Mouse (Mus musculus) bone marrow macrophage, adult 2 months (primary cell): Measurements from ENCODE around the gene Uckl1. TPM values are rescaled to one million over a fixed set of nuclear protein-coding genes. Genes with fewer than 3 reads are reported as not detected.
A peak's percentile ranks its signal among the peaks of the same experiment; 100 is the strongest.

Experiments
- H3K27ac ChIP-seq: 2 replicates; pipeline ENCODE4 v1.5.1; 2012; ENCODE audit warnings: low read depth, low read length; ENCODE audit not compliant: insufficient read depth
- H3K4me1 ChIP-seq: 2 replicates; pipeline ENCODE4 v1.6.1; 2012; ENCODE audit warnings: low read length; ENCODE audit not compliant: control insufficient read depth, insufficient read depth
- H3K4me3 ChIP-seq: 2 replicates; pipeline ENCODE4 v1.5.1; 2012; ENCODE audit warnings: mild to moderate bottlenecking, low read length, moderate library complexity; ENCODE audit not compliant: insufficient read depth
- CTCF ChIP-seq: IDR thresholded peaks from 2 replicates; pipeline ENCODE4 v1.5.1; 2012; ENCODE audit warnings: low read depth, mild to moderate bottlenecking, low read length, moderate library complexity
- POLR2A ChIP-seq: IDR thresholded peaks from 2 replicates; pipeline ENCODE4 v1.6.1; 2012; ENCODE audit warnings: mild to moderate bottlenecking, low read depth, low read length, borderline replicate concordance
- polyA plus RNA-seq: library from polyadenylated mRNA; stranded (reverse); fragments of >200 nt; gene quantifications from 2 replicates; pipeline ENCODE4 v1.2.4, GENCODE M21; 2012; ENCODE audit not compliant: missing spikeins, insufficient read depth, insufficient read length

Uckl1 gene
- polyA plus RNA-seq, 1 experiment: 113 TPM

- peak within 1 kb of the TSS; percentile 22 for H3K27ac ChIP-seq
- peak within 1 kb of the TSS; percentile 63 for H3K4me3 ChIP-seq
- TF ChIP-seq POLR2A: no peak
- TF ChIP-seq CTCF: no peak
- peaks cover 18% of the 10 kb centered on the region for H3K4me1 ChIP-seq
Observed at GRCm38 (mm10) chr2:181598454-181599351, 14.0 kb upstream of the Uckl1 start, which contains the start of gene Samd10. Gene Samd10 (minus strand): TSS chr2:181599212.

- no peak overlapping the region for H3K4me3 ChIP-seq
- TF ChIP-seq CTCF (no peak), POLR2A (no peak)
- peaks cover 21% of the 10 kb centered on the region for H3K4me1 ChIP-seq
- no peak overlapping the region for H3K27ac ChIP-seq
Observed at GRCm38 (mm10) chr2:181597378-181598061, 12.8 kb upstream of the Uckl1 start.

DNA sequence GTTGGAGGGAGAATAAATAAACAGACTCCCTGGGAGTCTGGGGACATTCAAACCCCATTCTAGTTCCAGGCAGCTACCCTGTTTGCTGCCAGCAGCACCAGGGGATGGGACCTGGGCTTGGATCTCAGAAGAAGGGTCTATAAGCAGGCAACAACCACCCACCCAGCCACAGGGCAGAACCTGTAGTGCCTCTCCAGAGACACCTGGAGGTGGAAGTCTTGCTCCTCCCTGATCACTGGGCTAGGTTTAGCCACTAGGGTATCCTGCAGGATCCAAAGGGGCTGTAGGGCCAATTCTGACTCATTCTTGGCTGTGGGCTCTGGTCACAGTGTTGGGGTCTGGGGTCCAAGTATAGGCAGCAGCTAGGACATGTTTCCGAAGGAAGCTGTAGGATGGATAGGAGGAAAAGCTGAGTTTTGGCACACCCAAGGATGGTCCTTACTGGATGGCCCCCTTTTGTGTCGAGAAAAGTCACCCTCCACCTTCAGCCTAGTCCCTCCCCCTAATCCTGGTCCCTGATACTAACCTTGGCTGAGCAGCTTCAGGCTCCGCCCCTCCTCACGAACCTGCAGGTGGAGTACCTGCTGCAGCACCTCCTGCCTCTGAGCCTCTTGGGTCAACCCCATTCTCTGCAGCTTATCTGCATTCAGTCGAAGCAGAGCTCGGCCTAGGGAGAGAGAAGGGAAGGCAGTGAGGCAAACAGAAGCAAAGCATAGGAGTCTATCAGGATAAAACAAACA is 11.7 kb upstream of the Uckl1 start:
- TF ChIP-seq CTCF (no peak), POLR2A (no peak)
- H3K4me1 ChIP-seq: peaks cover 17% of the 10 kb centered on the region
- no peak overlapping the region for H3K27ac ChIP-seq
- H3K4me3 ChIP-seq: no peak overlapping the region

- no peak overlapping the region for H3K27ac ChIP-seq
- H3K4me1 ChIP-seq: peaks cover 19% of the 10 kb centered on the region
- H3K4me3 ChIP-seq: no peak overlapping the region
- TF ChIP-seq CTCF (peak; percentile 55), POLR2A (no peak)
Observed at GRCm38 (mm10) chr2:181594946-181595696, 10.4 kb upstream of the Uckl1 start.

DNA sequence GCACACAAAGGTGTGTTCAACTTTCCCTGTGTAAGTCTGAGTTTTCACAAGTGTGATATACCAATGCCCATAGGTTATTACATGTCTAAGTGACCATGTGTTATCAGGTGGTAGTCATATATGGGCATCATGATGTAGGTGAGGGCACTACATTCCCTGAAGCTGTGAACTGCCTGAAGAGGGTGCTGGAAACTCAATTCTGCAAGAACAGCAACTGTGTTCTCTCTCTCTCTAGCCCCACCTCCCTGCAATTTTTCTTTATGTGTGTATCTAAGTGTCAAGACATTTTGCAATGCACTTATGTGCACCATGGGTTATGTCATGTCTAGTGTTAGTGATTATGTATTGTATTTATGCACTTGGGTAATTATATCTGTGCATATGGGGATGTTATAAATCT is 9.2 kb upstream of the Uckl1 start:
- H3K4me1 ChIP-seq: peaks cover 19% of the 10 kb centered on the region
- H3K27ac ChIP-seq: no peak overlapping the region
- no peak overlapping the region for H3K4me3 ChIP-seq
- TF ChIP-seq CTCF (no peak), POLR2A (no peak)

DNA sequence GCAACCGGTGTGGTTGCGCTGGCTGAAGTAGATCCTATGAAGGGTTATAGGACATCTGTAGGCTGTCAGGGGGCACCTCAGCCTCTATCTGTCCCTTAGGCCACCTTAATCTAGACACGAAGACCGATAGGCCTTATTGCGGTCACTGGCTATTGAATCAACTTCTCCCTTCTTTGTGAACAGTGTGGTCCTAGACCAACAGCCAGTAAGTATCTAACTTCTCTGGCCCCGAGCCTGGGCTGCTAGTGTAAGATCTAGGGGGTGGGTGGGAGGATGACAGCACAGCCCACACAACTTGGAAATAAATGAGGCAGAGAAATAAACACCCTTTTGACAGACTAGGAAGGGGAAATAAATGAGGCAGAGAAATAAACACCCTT is 8.3 kb upstream of the Uckl1 start:
- Histone ChIP-seq H3K4me3 (peak overlapping the region; percentile 82), H3K4me1 (peaks cover 16% of the 10 kb centered on the region), H3K27ac (peak overlapping the region; percentile 43)
- TF ChIP-seq POLR2A: no peak
- TF ChIP-seq CTCF: no peak

- Histone ChIP-seq H3K4me3 (peak within 1 kb of the TSS; percentile 82), H3K4me1 (peaks cover 11% of the 10 kb centered on the region), H3K27ac (peak within 1 kb of the TSS; percentile 43)
- TF ChIP-seq CTCF: no peak
- 0 out of 2 replicates have a peak, but pooled peaks have one; percentile 6 for TF ChIP-seq POLR2A
Observed at GRCm38 (mm10) chr2:181592231-181593041, 7.7 kb upstream of the Uckl1 start, which contains the start of gene Zfp512b. Gene Zfp512b (minus strand): TSS chr2:181592803.

- Histone ChIP-seq H3K4me3 (peak within 1 kb of the TSS; percentile 82), H3K4me1 (peaks cover 9% of the 10 kb centered on the region), H3K27ac (peak within 1 kb of the TSS; percentile 43)
- TF ChIP-seq CTCF: no peak
- no peak for TF ChIP-seq POLR2A
Observed at GRCm38 (mm10) chr2:181591528-181592085, 6.9 kb upstream of the Uckl1 start, which contains the start of gene Prpf6. Gene Prpf6 (plus strand): TSS chr2:181591868.
